Mouse (Mus musculus) cerebellum, adult 2 months (tissue): Measurements from ENCODE around the gene Adh7. TPM values are rescaled to one million over a fixed set of nuclear protein-coding genes. Genes with fewer than 3 reads are reported as not detected.

Source experiments
- DNase-seq, 2 experiments: peaks; one replicate each; pipeline ENCODE4 v3.0.0; 2021
- H3K27ac ChIP-seq: fragments of 200-500 bp; 2 replicates; pipeline ENCODE4 v1.5.1; 2012; ENCODE audit warnings: low read length, control low read depth, inconsistent platforms; ENCODE audit not compliant: insufficient read depth
- H3K27me3 ChIP-seq: fragments of 200-500 bp; 2 replicates; pipeline ENCODE4 v1.6.1; 2012; ENCODE audit warnings: inconsistent platforms, mild to moderate bottlenecking, low read length, moderate library complexity; ENCODE audit not compliant: control insufficient read depth, insufficient read depth
- H3K4me1 ChIP-seq: fragments of 200-500 bp; 2 replicates; pipeline ENCODE4 v1.6.1; 2011; ENCODE audit warnings: low read length; ENCODE audit not compliant: control insufficient read depth, insufficient read depth
- H3K4me3 ChIP-seq: fragments of 200-500 bp; replicated peaks from 2 replicates; pipeline ENCODE3; 2011; ENCODE audit warnings: mild to moderate bottlenecking, low read depth, low read length, control low read depth; ENCODE audit not compliant: insufficient read depth
- CTCF ChIP-seq: fragments of 200-500 bp; IDR thresholded peaks from 2 replicates; pipeline ENCODE4 v1.5.1; 2011; ENCODE audit warnings: low read depth, mild to moderate bottlenecking, control low read depth, low read length, moderate library complexity, borderline replicate concordance; ENCODE audit not compliant: insufficient read depth
- POLR2A ChIP-seq: fragments of 200-500 bp; IDR thresholded peaks from 2 replicates; pipeline ENCODE4 v1.6.1; 2011; ENCODE audit warnings: low read length, control low read depth, borderline replicate concordance; ENCODE audit not compliant: insufficient read depth
- WGBS: fragments of 180-500 bp; shearing (Covaris S2); methylation state at CpG from one replicate; pipeline ENCODE4 v1.1.7; 2018; 5-methylcytosine and 5-hydroxymethylcytosine counted together
- polyA plus RNA-seq: library from polyadenylated mRNA; depleted of rRNA; stranded (reverse); fragments of >200 nt; gene quantifications from 2 replicates; pipeline ENCODE4 v1.2.3, GENCODE M21; 2012; rRNA removed

Adh7 gene
- polyA plus RNA-seq, result 0.05 TPM in 1 of 2 replicates, not detected in the other

- Histone ChIP-seq H3K27ac (no peak within 1 kb of the TSS), H3K27me3 (no peaks in the 10 kb centered on the region), H3K4me3 (no peak within 1 kb of the TSS), H3K4me1 (no peaks in the 10 kb centered on the region)
- WGBS, result 78% methylated on average over 10 of the region's 10 CpGs
- DNase-seq, result no peak
- TF ChIP-seq POLR2A (no peak), CTCF (no peak)
Measured at GRCm38 (mm10) chr3:138217631-138218264, at the start of gene Adh7. TSS of gene Adh7 (plus strand) at chr3:138217760.

GRCm38 (mm10) chr3:138173291-138173690 lies 44.3 kb upstream of the Adh7 start:
- 82% methylated on average over 10 of the region's 10 CpGs for WGBS
- Histone ChIP-seq H3K4me3 (no peak overlapping the region), H3K27me3 (no peaks in the 10 kb centered on the region), H3K4me1 (no peaks in the 10 kb centered on the region), H3K27ac (no peak overlapping the region)
- no peak for TF ChIP-seq CTCF
- TF ChIP-seq POLR2A, result no peak
- no peak for DNase-seq

GRCm38 (mm10) chr3:138175551-138175950 lies 42.0 kb upstream of the Adh7 start:
- WGBS, result 93% methylated on average over 6 of the region's 6 CpGs
- no peak overlapping the region for H3K27ac ChIP-seq

GRCm38 (mm10) chr3:138182019-138182418 lies 35.5 kb upstream of the Adh7 start:
- WGBS, result 78% methylated on average over 2 of the region's 2 CpGs
- no peak for DNase-seq
- Histone ChIP-seq H3K4me3 (no peak overlapping the region), H3K4me1 (peaks cover 2% of the 10 kb centered on the region; the same call in 1 of the 2 replicates), H3K27ac (no peak overlapping the region), H3K27me3 (no peaks in the 10 kb centered on the region)
- TF ChIP-seq POLR2A (no peak), CTCF (no peak)

More at GRCm38 (mm10) chr3:138175551-138175950, 42.0 kb upstream of the Adh7 start:
- Histone ChIP-seq H3K4me3 (no peak overlapping the region), H3K4me1 (no peaks in the 10 kb centered on the region), H3K27me3 (no peaks in the 10 kb centered on the region)
- TF ChIP-seq CTCF (no peak), POLR2A (no peak)
- DNase-seq, result no peak

GRCm38 (mm10) chr3:138183371-138183770 lies 34.2 kb upstream of the Adh7 start:
- Histone ChIP-seq H3K4me3 (no peak overlapping the region), H3K4me1 (peaks cover 2% of the 10 kb centered on the region; the same call in 1 of the 2 replicates), H3K27ac (no peak overlapping the region), H3K27me3 (no peaks in the 10 kb centered on the region)
- no peak for DNase-seq
- TF ChIP-seq CTCF (no peak), POLR2A (no peak)
- 84% methylated on average over 7 of the region's 7 CpGs for WGBS

- no peaks in the 10 kb centered on the region for H3K27me3 ChIP-seq
- peaks cover 2% of the 10 kb centered on the region; the same call in 1 of the 2 replicates for H3K4me1 ChIP-seq
- H3K4me3 ChIP-seq, result no peak overlapping the region
- no peak overlapping the region for H3K27ac ChIP-seq
- TF ChIP-seq CTCF (no peak), POLR2A (no peak)
- WGBS, result 44% methylated on average over 4 of the region's 4 CpGs
- no peak for DNase-seq
Measured at GRCm38 (mm10) chr3:138185290-138185689, 32.3 kb upstream of the Adh7 start.

GRCm38 (mm10) chr3:138185995-138186930 lies 31.3 kb upstream of the Adh7 start:
- H3K4me3 ChIP-seq, result peak overlapping the region; percentile 69
- peaks cover 2% of the 10 kb centered on the region; the same call in 1 of the 2 replicates for H3K4me1 ChIP-seq
- no peak for TF ChIP-seq POLR2A
- TF ChIP-seq CTCF, result no peak
- H3K27ac ChIP-seq, result no peak overlapping the region
- no peak for DNase-seq
- H3K27me3 ChIP-seq, result no peaks in the 10 kb centered on the region
- 40% methylated on average over 26 of the region's 26 CpGs for WGBS

- DNase-seq, result no peak
- Histone ChIP-seq H3K27ac (no peak overlapping the region), H3K27me3 (no peaks in the 10 kb centered on the region), H3K4me1 (no peaks in the 10 kb centered on the region), H3K4me3 (no peak overlapping the region)
- no peak for TF ChIP-seq POLR2A
- TF ChIP-seq CTCF, result no peak
- 66% methylated on average over 7 of the region's 7 CpGs for WGBS
Measured at GRCm38 (mm10) chr3:138192260-138192659, 25.3 kb upstream of the Adh7 start.
